Mouse (Mus musculus): Measurements from ENCODE around the gene Fam117a. TPM values are rescaled to one million over a fixed set of nuclear protein-coding genes. Genes with fewer than 3 reads are reported as not detected.

Gene Fam117a
- 6.3 and 7.7 TPM in 2 replicates for polyA plus RNA-seq (2015; fragmentation: Nextera tagmentation; extraction: Ambion mirVana)

GRCm38 (mm10) chr11:95336568-95337128 lies at the start of gene Fam117a:
Gene Fam117a, plus strand, starts transcription at chr11:95337018.
- ATAC-seq (ENCODE audit: extremely low read depth, insufficient number of reproducible peaks, low FRiP score, low TSS enrichment) = peak; percentile 91
- Histone ChIP-seq H3K9me3 (no peaks in the 10 kb centered on the region), H3K27ac (replicated peaks) (peak within 1 kb of the TSS; percentile 74), H3K4me3 (peak within 1 kb of the TSS; percentile 95), H3K4me2 (peak within 1 kb of the TSS; percentile 97), H3K9ac (peak within 1 kb of the TSS; percentile 94), H3K36me3 (no peaks in the 10 kb centered on the region), H3K27me3 (replicated peaks) (no peaks in the 10 kb centered on the region), H3K4me1 (peaks cover 40% of the 10 kb centered on the region)
- under 1% methylated on average over 16 of the region's 27 CpGs for WGBS

- ATAC-seq (ENCODE audit: extremely low read depth, insufficient number of reproducible peaks, low FRiP score, low TSS enrichment) = no peak
- Histone ChIP-seq H3K9me3 (no peaks in the 10 kb centered on the region), H3K27ac (replicated peaks) (no peak overlapping the region), H3K27me3 (replicated peaks) (no peaks in the 10 kb centered on the region), H3K9ac (no peak overlapping the region), H3K4me1 (no peaks in the 10 kb centered on the region), H3K36me3 (peaks cover 92% of the 10 kb centered on the region), H3K4me2 (no peak overlapping the region), H3K4me3 (no peak overlapping the region)
- 75% methylated on average over 4 of the region's 4 CpGs for WGBS
Measured at GRCm38 (mm10) chr11:95291998-95292397, 44.8 kb upstream of the Fam117a start.

GRCm38 (mm10) chr11:95293017-95293624 lies 43.7 kb upstream of the Fam117a start:
- no peak overlapping the region for H3K9ac ChIP-seq
- H3K9me3 ChIP-seq = no peaks in the 10 kb centered on the region
- no peaks in the 10 kb centered on the region for H3K4me1 ChIP-seq
- H3K36me3 ChIP-seq = peaks cover 92% of the 10 kb centered on the region
- WGBS = 84% methylated on average over 8 of the region's 8 CpGs
- ATAC-seq (ENCODE audit: extremely low read depth, insufficient number of reproducible peaks, low FRiP score, low TSS enrichment) = no peak
- H3K4me2 ChIP-seq = no peak overlapping the region
- no peak overlapping the region for H3K4me3 ChIP-seq
- no peaks in the 10 kb centered on the region for H3K27me3 ChIP-seq (replicated peaks)
- no peak overlapping the region for H3K27ac ChIP-seq (replicated peaks)

GRCm38 (mm10) chr11:95295736-95296135 lies 41.1 kb upstream of the Fam117a start:
- Histone ChIP-seq H3K27ac (replicated peaks) (no peak overlapping the region), H3K4me1 (no peaks in the 10 kb centered on the region), H3K36me3 (peaks cover 92% of the 10 kb centered on the region), H3K4me3 (no peak overlapping the region), H3K9me3 (no peaks in the 10 kb centered on the region), H3K27me3 (replicated peaks) (no peaks in the 10 kb centered on the region), H3K9ac (no peak overlapping the region), H3K4me2 (no peak overlapping the region)
- no peak for ATAC-seq (ENCODE audit: extremely low read depth, insufficient number of reproducible peaks, low FRiP score, low TSS enrichment)
- WGBS = 94% methylated on average over 13 of the region's 13 CpGs

GRCm38 (mm10) chr11:95298146-95298545 lies 38.7 kb upstream of the Fam117a start:
- H3K27me3 ChIP-seq (replicated peaks) = no peaks in the 10 kb centered on the region
- H3K9me3 ChIP-seq = no peaks in the 10 kb centered on the region
- no peak overlapping the region for H3K4me3 ChIP-seq
- H3K4me1 ChIP-seq = no peaks in the 10 kb centered on the region
- WGBS = 13% methylated on average over 2 of the region's 2 CpGs
- ATAC-seq (ENCODE audit: extremely low read depth, insufficient number of reproducible peaks, low FRiP score, low TSS enrichment) = no peak
- no peak overlapping the region for H3K27ac ChIP-seq (replicated peaks)
- no peak overlapping the region for H3K9ac ChIP-seq
- no peak overlapping the region for H3K4me2 ChIP-seq
- peaks cover 92% of the 10 kb centered on the region for H3K36me3 ChIP-seq

- WGBS = 84% methylated on average over 12 of the region's 12 CpGs
- Histone ChIP-seq H3K4me1 (no peaks in the 10 kb centered on the region), H3K9me3 (no peaks in the 10 kb centered on the region), H3K27me3 (replicated peaks) (no peaks in the 10 kb centered on the region), H3K27ac (replicated peaks) (no peak overlapping the region), H3K36me3 (peaks cover 90% of the 10 kb centered on the region), H3K9ac (no peak overlapping the region), H3K4me2 (no peak overlapping the region), H3K4me3 (no peak overlapping the region)
- ATAC-seq (ENCODE audit: extremely low read depth, insufficient number of reproducible peaks, low FRiP score, low TSS enrichment) = no peak
Measured at GRCm38 (mm10) chr11:95299886-95300285, 36.9 kb upstream of the Fam117a start.

GRCm38 (mm10) chr11:95301772-95302171 lies 35.0 kb upstream of the Fam117a start:
- Histone ChIP-seq H3K27ac (replicated peaks) (no peak overlapping the region), H3K4me1 (no peaks in the 10 kb centered on the region), H3K4me2 (no peak overlapping the region), H3K4me3 (no peak overlapping the region), H3K9me3 (no peaks in the 10 kb centered on the region), H3K27me3 (replicated peaks) (no peaks in the 10 kb centered on the region), H3K36me3 (peaks cover 95% of the 10 kb centered on the region), H3K9ac (no peak overlapping the region)
- WGBS = 94% methylated on average over 3 of the region's 3 CpGs
- no peak for ATAC-seq (ENCODE audit: extremely low read depth, insufficient number of reproducible peaks, low FRiP score, low TSS enrichment)

- H3K4me1 ChIP-seq = peaks cover 16% of the 10 kb centered on the region
- no peak for ATAC-seq (ENCODE audit: extremely low read depth, insufficient number of reproducible peaks, low FRiP score, low TSS enrichment)
- WGBS = 88% methylated on average over 7 of the region's 7 CpGs
- H3K4me3 ChIP-seq = no peak overlapping the region
- no peak overlapping the region for H3K4me2 ChIP-seq
- H3K27me3 ChIP-seq (replicated peaks) = no peaks in the 10 kb centered on the region
- H3K27ac ChIP-seq (replicated peaks) = no peak overlapping the region
- no peaks in the 10 kb centered on the region for H3K9me3 ChIP-seq
- H3K9ac ChIP-seq = no peak overlapping the region
- peaks cover 57% of the 10 kb centered on the region for H3K36me3 ChIP-seq
Measured at GRCm38 (mm10) chr11:95305600-95305999, 31.2 kb upstream of the Fam117a start.

- Histone ChIP-seq H3K27ac (replicated peaks) (no peak overlapping the region), H3K9ac (no peak overlapping the region), H3K4me3 (no peak overlapping the region), H3K27me3 (replicated peaks) (no peaks in the 10 kb centered on the region), H3K36me3 (peaks cover 38% of the 10 kb centered on the region), H3K4me1 (peaks cover 28% of the 10 kb centered on the region), H3K9me3 (no peaks in the 10 kb centered on the region), H3K4me2 (no peak overlapping the region)
- 76% methylated on average over 8 of the region's 8 CpGs for WGBS
- ATAC-seq (ENCODE audit: extremely low read depth, insufficient number of reproducible peaks, low FRiP score, low TSS enrichment) = no peak
Measured at GRCm38 (mm10) chr11:95307526-95307925, 29.3 kb upstream of the Fam117a start.

- Histone ChIP-seq H3K9ac (peak overlapping the region; percentile 98), H3K27me3 (replicated peaks) (no peaks in the 10 kb centered on the region), H3K4me1 (peaks cover 28% of the 10 kb centered on the region), H3K27ac (replicated peaks) (peak overlapping the region; percentile 98), H3K36me3 (peaks cover 19% of the 10 kb centered on the region), H3K9me3 (no peaks in the 10 kb centered on the region), H3K4me3 (peak overlapping the region; percentile 92), H3K4me2 (peak overlapping the region; percentile 86)
- under 1% methylated on average over 37 of the region's 37 CpGs for WGBS
- peak; percentile 93 for ATAC-seq (ENCODE audit: extremely low read depth, insufficient number of reproducible peaks, low FRiP score, low TSS enrichment)
Measured at GRCm38 (mm10) chr11:95309510-95310006, 27.3 kb upstream of the Fam117a start.

GRCm38 (mm10) chr11:95310007-95310647 lies 26.7 kb upstream of the Fam117a start, which contains the start of gene Kat7:
Gene Kat7, minus strand, starts transcription at chr11:95310246.
- peak within 1 kb of the TSS; percentile 98 for H3K27ac ChIP-seq (replicated peaks)
- peaks cover 30% of the 10 kb centered on the region for H3K4me1 ChIP-seq
- peaks cover 14% of the 10 kb centered on the region for H3K36me3 ChIP-seq
- peak; percentile 88 for ATAC-seq (ENCODE audit: extremely low read depth, insufficient number of reproducible peaks, low FRiP score, low TSS enrichment)
- no peaks in the 10 kb centered on the region for H3K9me3 ChIP-seq
- peak within 1 kb of the TSS; percentile 92 for H3K4me3 ChIP-seq
- under 1% methylated on average over 42 of the region's 42 CpGs for WGBS
- H3K27me3 ChIP-seq (replicated peaks) = no peaks in the 10 kb centered on the region
- peak within 1 kb of the TSS; percentile 98 for H3K9ac ChIP-seq
- peak within 1 kb of the TSS; percentile 86 for H3K4me2 ChIP-seq
